Mouse (Mus musculus): ENCODE measurements around the gene Utf1. TPM values are rescaled to one million over a fixed set of nuclear protein-coding genes. Genes with fewer than 3 reads are reported as not detected.

Utf1 gene
- polyA plus RNA-seq, 1 experiment: 2.1 TPM

DNA sequence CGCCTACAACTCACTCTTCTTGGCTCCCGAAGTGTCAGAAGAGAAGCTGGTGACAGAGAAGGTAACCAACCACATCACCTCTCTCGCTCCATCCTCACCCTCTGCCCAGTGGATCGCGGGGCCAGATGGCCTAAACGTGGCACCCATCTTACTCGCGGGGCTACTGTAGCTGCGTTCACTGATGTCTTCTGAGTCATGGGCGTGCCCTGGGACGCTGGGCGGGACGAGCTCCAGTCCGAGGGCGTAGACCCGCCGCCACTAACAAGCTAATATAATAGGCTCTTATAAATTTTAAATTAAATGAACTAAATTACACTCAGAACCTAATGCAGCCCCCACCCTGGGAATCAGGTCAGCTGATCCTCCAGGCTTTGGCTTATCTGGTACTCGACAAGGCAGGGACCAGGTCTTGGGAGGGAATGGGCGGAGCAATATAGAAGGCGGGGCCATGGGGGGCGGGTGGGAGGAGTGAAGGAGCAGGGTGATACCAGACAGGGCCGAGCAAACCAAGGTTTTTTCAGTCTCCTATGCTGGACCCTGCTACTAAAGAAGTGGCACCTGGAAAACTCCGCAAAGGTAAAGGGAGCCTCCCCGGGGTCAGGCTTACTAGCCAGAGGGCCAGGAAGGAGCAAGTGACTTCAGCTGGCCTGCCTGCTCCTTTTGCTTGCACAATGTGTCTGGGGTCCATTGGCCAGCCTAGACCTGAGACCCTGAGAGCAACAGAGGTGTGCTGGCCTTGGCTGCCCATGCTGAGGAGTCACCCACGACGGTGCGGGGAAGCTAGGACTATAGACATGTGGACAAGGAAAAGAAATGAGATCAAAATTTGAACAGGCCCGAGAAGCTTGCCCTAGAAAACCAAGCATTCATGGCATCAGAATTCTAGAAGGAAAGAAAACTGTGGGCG lies 29.2 kb upstream of the Utf1 start:
- peak overlapping the region; percentile 39; the same call in 1 of the 2 replicates for H3K27ac ChIP-seq (ENCODE audit: control insufficient read depth, insufficient read depth, low read depth, low read length)
- H3K4me1 ChIP-seq (ENCODE audit: control insufficient read depth, insufficient read depth, low read length): peaks cover 6% of the 10 kb centered on the region
- TF ChIP-seq CTCF (IDR thresholded peaks at IDR 0.05; ENCODE audit: control insufficient read depth, insufficient read depth, insufficient replicate concordance, low read depth, low read length) (no peak), POLR2A (IDR thresholded peaks at IDR 0.05; ENCODE audit: control insufficient read depth, low read depth, low read length) (no peak)
- H3K4me3 ChIP-seq (ENCODE audit: control insufficient read depth, low read depth, low read length): peak overlapping the region; percentile 57
- no peaks in the 10 kb centered on the region for H3K36me3 ChIP-seq (ENCODE audit: control insufficient read depth, insufficient read depth, low read length)
- H3K27me3 ChIP-seq (ENCODE audit: control insufficient read depth, insufficient read depth, low read length): no peaks in the 10 kb centered on the region; the same call in 1 of the 2 replicates

DNA sequence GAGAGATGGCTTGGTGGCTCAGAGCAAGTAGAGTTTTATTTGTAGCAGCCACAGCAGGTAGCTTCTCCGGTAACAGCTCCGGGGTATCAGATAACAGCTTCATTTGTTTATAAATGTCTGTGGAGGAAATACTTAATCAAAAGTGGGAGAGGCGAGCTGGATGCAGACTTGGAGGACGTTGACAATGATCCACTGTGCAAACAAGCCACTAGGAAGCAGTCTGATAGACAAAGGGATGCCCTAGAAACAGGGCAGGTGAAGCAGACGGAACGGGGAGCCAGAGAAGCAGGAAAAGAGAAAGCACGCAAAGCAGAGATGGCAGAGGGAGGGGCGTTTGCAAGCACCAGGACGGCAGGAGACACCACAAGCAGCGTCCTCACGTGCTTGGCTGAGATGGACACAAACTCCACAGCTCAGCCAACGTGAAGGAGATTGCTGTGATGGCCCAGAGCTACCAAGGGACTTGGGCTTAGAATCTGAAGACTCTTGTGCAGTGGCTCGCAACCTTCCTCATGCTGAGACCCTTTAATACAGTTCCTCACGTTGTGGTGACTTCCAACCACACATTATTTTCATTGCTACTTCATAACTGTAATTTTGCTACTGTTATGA lies 27.8 kb upstream of the Utf1 start:
- no peak; the same call in 1 of the 2 replicates for TF ChIP-seq POLR2A (IDR thresholded peaks at IDR 0.05; ENCODE audit: control insufficient read depth, low read depth, low read length)
- TF ChIP-seq CTCF (IDR thresholded peaks at IDR 0.05; ENCODE audit: control insufficient read depth, insufficient read depth, insufficient replicate concordance, low read depth, low read length): no peak
- H3K27ac ChIP-seq (ENCODE audit: control insufficient read depth, insufficient read depth, low read depth, low read length): no peak overlapping the region
- peaks cover 6% of the 10 kb centered on the region for H3K4me1 ChIP-seq (ENCODE audit: control insufficient read depth, insufficient read depth, low read length)
- H3K36me3 ChIP-seq (ENCODE audit: control insufficient read depth, insufficient read depth, low read length): no peaks in the 10 kb centered on the region
- no peaks in the 10 kb centered on the region; the same call in 1 of the 2 replicates for H3K27me3 ChIP-seq (ENCODE audit: control insufficient read depth, insufficient read depth, low read length)
- H3K4me3 ChIP-seq (ENCODE audit: control insufficient read depth, low read depth, low read length): no peak overlapping the region

DNA sequence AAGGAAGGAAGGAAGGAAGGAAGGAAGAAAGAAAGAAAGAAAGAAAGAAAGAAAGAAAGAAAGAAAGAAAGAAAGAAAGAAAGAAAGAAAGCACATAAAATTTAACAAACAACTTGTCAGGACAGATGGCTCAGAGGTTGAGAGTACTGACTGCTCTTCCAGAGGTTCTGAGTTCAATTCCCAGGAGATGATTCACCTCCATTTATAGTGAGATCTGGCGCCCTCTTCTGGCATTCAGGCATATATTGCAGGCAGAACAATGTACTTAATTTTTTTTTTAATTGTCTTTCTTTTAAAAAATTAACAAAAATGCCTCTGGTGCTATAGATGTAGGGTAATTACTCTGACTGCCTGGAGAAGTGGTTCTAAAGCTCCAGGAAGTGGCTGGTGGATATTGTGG lies 27.2 kb upstream of the Utf1 start:
- H3K4me3 ChIP-seq (ENCODE audit: control insufficient read depth, low read depth, low read length): no peak overlapping the region

GRCm38 (mm10) chr7:139918262-139918661 lies 25.3 kb upstream of the Utf1 start:
- Histone ChIP-seq H3K4me1 (ENCODE audit: control insufficient read depth, insufficient read depth, low read length) (peaks cover 6% of the 10 kb centered on the region), H3K4me3 (ENCODE audit: control insufficient read depth, low read depth, low read length) (no peak overlapping the region), H3K36me3 (ENCODE audit: control insufficient read depth, insufficient read depth, low read length) (no peaks in the 10 kb centered on the region), H3K27ac (ENCODE audit: control insufficient read depth, insufficient read depth, low read depth, low read length) (no peak overlapping the region), H3K27me3 (ENCODE audit: control insufficient read depth, insufficient read depth, low read length) (no peaks in the 10 kb centered on the region; the same call in 1 of the 2 replicates)
- TF ChIP-seq CTCF (IDR thresholded peaks at IDR 0.05; ENCODE audit: control insufficient read depth, insufficient read depth, insufficient replicate concordance, low read depth, low read length) (no peak), POLR2A (IDR thresholded peaks at IDR 0.05; ENCODE audit: control insufficient read depth, low read depth, low read length) (no peak)

More for the DNA sequence above, 27.2 kb upstream of the Utf1 start:
- TF ChIP-seq POLR2A (IDR thresholded peaks at IDR 0.05; ENCODE audit: control insufficient read depth, low read depth, low read length) (no peak), CTCF (IDR thresholded peaks at IDR 0.05; ENCODE audit: control insufficient read depth, insufficient read depth, insufficient replicate concordance, low read depth, low read length) (no peak)
- no peak overlapping the region for H3K27ac ChIP-seq (ENCODE audit: control insufficient read depth, insufficient read depth, low read depth, low read length)
- H3K36me3 ChIP-seq (ENCODE audit: control insufficient read depth, insufficient read depth, low read length): no peaks in the 10 kb centered on the region
- no peaks in the 10 kb centered on the region; the same call in 1 of the 2 replicates for H3K27me3 ChIP-seq (ENCODE audit: control insufficient read depth, insufficient read depth, low read length)
- peaks cover 6% of the 10 kb centered on the region for H3K4me1 ChIP-seq (ENCODE audit: control insufficient read depth, insufficient read depth, low read length)

DNA sequence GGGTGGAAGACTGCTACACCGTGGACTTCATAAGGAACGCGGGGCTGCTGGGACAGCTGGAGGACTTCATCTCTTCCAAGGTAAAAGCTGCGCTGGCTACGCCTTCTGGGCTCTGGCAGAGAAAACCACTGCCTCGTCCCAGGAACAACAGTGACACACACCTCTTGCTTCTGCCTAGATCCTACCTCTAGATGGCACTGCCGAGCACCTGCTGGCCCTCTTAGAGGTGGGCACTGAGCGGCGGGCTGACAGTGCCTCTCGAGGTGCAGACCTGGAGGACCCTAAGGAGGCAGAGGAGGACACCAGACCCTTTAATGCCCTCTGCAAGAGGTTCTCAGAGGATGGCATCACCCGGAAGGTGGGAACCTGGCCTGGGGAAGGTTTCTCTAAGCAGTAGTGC lies 12.9 kb upstream of the Utf1 start:
- Histone ChIP-seq H3K27me3 (ENCODE audit: control insufficient read depth, insufficient read depth, low read length) (no peaks in the 10 kb centered on the region), H3K36me3 (ENCODE audit: control insufficient read depth, insufficient read depth, low read length) (no peaks in the 10 kb centered on the region), H3K27ac (ENCODE audit: control insufficient read depth, insufficient read depth, low read depth, low read length) (no peak overlapping the region), H3K4me3 (ENCODE audit: control insufficient read depth, low read depth, low read length) (no peak overlapping the region), H3K4me1 (ENCODE audit: control insufficient read depth, insufficient read depth, low read length) (no peaks in the 10 kb centered on the region)
- TF ChIP-seq POLR2A (IDR thresholded peaks at IDR 0.05; ENCODE audit: control insufficient read depth, low read depth, low read length) (no peak), CTCF (IDR thresholded peaks at IDR 0.05; ENCODE audit: control insufficient read depth, insufficient read depth, insufficient replicate concordance, low read depth, low read length) (peak; percentile 46; the same call in 1 of the 2 replicates)

GRCm38 (mm10) chr7:139936705-139937104 lies 6.9 kb upstream of the Utf1 start:
- Histone ChIP-seq H3K4me1 (ENCODE audit: control insufficient read depth, insufficient read depth, low read length) (peaks cover 3% of the 10 kb centered on the region; the same call in 1 of the 2 replicates), H3K4me3 (ENCODE audit: control insufficient read depth, low read depth, low read length) (no peak overlapping the region), H3K36me3 (ENCODE audit: control insufficient read depth, insufficient read depth, low read length) (no peaks in the 10 kb centered on the region), H3K27ac (ENCODE audit: control insufficient read depth, insufficient read depth, low read depth, low read length) (no peak overlapping the region), H3K27me3 (ENCODE audit: control insufficient read depth, insufficient read depth, low read length) (no peaks in the 10 kb centered on the region)
- TF ChIP-seq POLR2A (IDR thresholded peaks at IDR 0.05; ENCODE audit: control insufficient read depth, low read depth, low read length) (no peak), CTCF (IDR thresholded peaks at IDR 0.05; ENCODE audit: control insufficient read depth, insufficient read depth, insufficient replicate concordance, low read depth, low read length) (no peak)

GRCm38 (mm10) chr7:139937138-139937537 lies 6.5 kb upstream of the Utf1 start:
- Histone ChIP-seq H3K27ac (ENCODE audit: control insufficient read depth, insufficient read depth, low read depth, low read length) (no peak overlapping the region), H3K27me3 (ENCODE audit: control insufficient read depth, insufficient read depth, low read length) (no peaks in the 10 kb centered on the region), H3K36me3 (ENCODE audit: control insufficient read depth, insufficient read depth, low read length) (no peaks in the 10 kb centered on the region), H3K4me3 (ENCODE audit: control insufficient read depth, low read depth, low read length) (no peak overlapping the region), H3K4me1 (ENCODE audit: control insufficient read depth, insufficient read depth, low read length) (peaks cover 3% of the 10 kb centered on the region; the same call in 1 of the 2 replicates)
- no peak for TF ChIP-seq CTCF (IDR thresholded peaks at IDR 0.05; ENCODE audit: control insufficient read depth, insufficient read depth, insufficient replicate concordance, low read depth, low read length)
- no peak for TF ChIP-seq POLR2A (IDR thresholded peaks at IDR 0.05; ENCODE audit: control insufficient read depth, low read depth, low read length)
